Mouse (Mus musculus) heart, adult 2 months (tissue): ENCODE results near the gene Ppid.

Experiments used
- CTCF ChIP-seq: fragments of 200-600 bp; IDR thresholded peaks from 2 replicates; pipeline ENCODE4 v1.8.1; 2022; ENCODE audit warnings: antibody characterized with exemption, mild to moderate bottlenecking, moderate library complexity
- EP300 ChIP-seq: fragments of 200-500 bp; IDR thresholded peaks from 2 replicates; pipeline ENCODE4 v1.6.1; 2011; ENCODE audit warnings: low read depth, low read length, control low read depth; ENCODE audit not compliant: insufficient read depth

- TF ChIP-seq CTCF (no peak), EP300 (peak; percentile 84)
These were observed 23.3 kb upstream of the Ppid start, which contains the start of gene Fnip2 for GRCm38 (mm10) chr3:79567703-79568362.
